Mouse (Mus musculus) heart, postnatal 0 days (tissue): ENCODE data around the gene Gm2115. TPM values are rescaled to one million over a fixed set of nuclear protein-coding genes. Genes with fewer than 3 reads are reported as not detected.

ENCODE experiments used
- ATAC-seq: fragments of 200-750 bp; cut with Nextera tagmentation; 2 replicates; pipeline ENCODE4 v1.8.0; 2017; ENCODE audit warnings: low read depth, moderate number of reproducible peaks, moderate library complexity; ENCODE audit not compliant: insufficient read depth
- DNase-seq: peaks from one replicate; pipeline ENCODE4 v3.0.0-alpha.2; 2016; ENCODE audit warnings: low spot score
- H3K27ac ChIP-seq: fragments of 300-500 bp; sonication (generic); 2 replicates; pipeline ENCODE4 v1.5.1; 2014; ENCODE audit warnings: low read depth, mild to moderate bottlenecking
- H3K27me3 ChIP-seq: fragments of 300-500 bp; sonication (generic); 2 replicates; pipeline ENCODE4 v1.6.1; 2014; ENCODE audit warnings: low read length, mixed read lengths; ENCODE audit not compliant: control insufficient read depth, insufficient read depth
- H3K36me3 ChIP-seq: fragments of 300-500 bp; sonication (generic); replicated peaks from 2 replicates; pipeline ENCODE4 v1.6.1; 2014; ENCODE audit warnings: low read length, mixed read lengths; ENCODE audit not compliant: control insufficient read depth, insufficient read depth
- H3K4me1 ChIP-seq: fragments of 300-500 bp; sonication (generic); 2 replicates; pipeline ENCODE4 v1.6.1; 2014; ENCODE audit warnings: antibody characterized with exemption; ENCODE audit not compliant: control insufficient read depth, insufficient read depth
- H3K4me2 ChIP-seq: fragments of 300-500 bp; sonication (generic); 2 replicates; pipeline ENCODE4 v1.6.1; 2014; ENCODE audit warnings: low read depth, mild to moderate bottlenecking, low read length, moderate library complexity
- H3K4me3 ChIP-seq: fragments of 300-500 bp; sonication (generic); 2 replicates; pipeline ENCODE4 v1.5.1; 2014; ENCODE audit warnings: low read depth, low read length
- H3K9ac ChIP-seq: fragments of 300-500 bp; sonication (generic); replicated peaks from 2 replicates; pipeline ENCODE4 v1.6.1; 2014; ENCODE audit warnings: low read depth, low read length, mixed read lengths
- H3K9me3 ChIP-seq: fragments of 300-500 bp; sonication (generic); replicated peaks from 2 replicates; pipeline ENCODE4 v1.6.1; 2016; ENCODE audit warnings: low read length; ENCODE audit not compliant: control insufficient read depth
- CTCF ChIP-seq: IDR thresholded peaks from 2 replicates; pipeline ENCODE4 v1.5.1; 2016; ENCODE audit warnings: antibody characterized with exemption, control low read depth, low read depth
- EP300 ChIP-seq: IDR thresholded peaks from 2 replicates; pipeline ENCODE4 v1.6.1; 2016; ENCODE audit warnings: antibody characterized with exemption, low read depth
- WGBS: fragments of 180-500 bp; shearing (Covaris S2); extraction: QIAGEN DNeasy Blood & Tissue Kit; methylation state at CpG from one replicate; pipeline ENCODE4 v1.1.7; 2014; 5-methylcytosine and 5-hydroxymethylcytosine counted together
- polyA plus RNA-seq: library from polyadenylated mRNA; unstranded; fragments of >200 nt; fragmentation: Nextera tagmentation; extraction: Ambion mirVana; gene quantifications from 2 replicates; pipeline ENCODE4 v1.2.1, GENCODE M21; 2015
- total RNA-seq: library from RNA; depleted of rRNA; stranded (reverse); fragments of >200 nt; gene quantifications from 2 replicates; pipeline ENCODE4 v1.2.3, GENCODE M21; 2014; ENCODE audit warnings: low replicate concordance; rRNA removed

Gm2115 gene
- total and polyA plus RNA-seq, 2 experiments from 2014 or later, result 1.1 TPM; not detected in 1

DNA sequence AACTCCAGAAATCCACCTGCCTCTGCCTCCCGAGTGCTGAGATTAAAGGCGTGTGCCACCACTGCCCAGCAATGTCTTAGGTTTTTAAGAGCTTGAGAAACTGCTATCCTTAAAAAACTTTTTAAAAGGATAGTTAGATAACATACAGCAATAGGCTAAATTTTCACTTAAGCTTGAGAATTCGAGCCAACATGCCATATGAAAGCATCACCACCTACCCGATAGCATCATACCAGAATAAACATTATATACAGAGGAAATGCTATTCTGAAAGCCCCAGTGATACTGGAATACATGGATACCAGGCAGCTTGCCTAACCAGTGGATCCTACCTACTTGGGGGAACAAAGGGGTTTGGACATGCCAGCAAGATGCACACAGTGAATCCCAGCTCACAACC is 95.0 kb downstream of the Gm2115 start:
- Histone ChIP-seq H3K9ac (no peak overlapping the region), H3K4me1 (no peaks in the 10 kb centered on the region), H3K27ac (no peak overlapping the region), H3K4me3 (no peak overlapping the region), H3K27me3 (no peaks in the 10 kb centered on the region), H3K9me3 (no peaks in the 10 kb centered on the region), H3K36me3 (peaks cover 18% of the 10 kb centered on the region; the same call in 1 of the 2 replicates), H3K4me2 (no peak overlapping the region)
- WGBS, result 96% methylated on average over 4 of the region's 4 CpGs
- ATAC-seq (no peak), DNase-seq (no peak)
- TF ChIP-seq EP300, result no peak
- no peak for TF ChIP-seq CTCF

DNA sequence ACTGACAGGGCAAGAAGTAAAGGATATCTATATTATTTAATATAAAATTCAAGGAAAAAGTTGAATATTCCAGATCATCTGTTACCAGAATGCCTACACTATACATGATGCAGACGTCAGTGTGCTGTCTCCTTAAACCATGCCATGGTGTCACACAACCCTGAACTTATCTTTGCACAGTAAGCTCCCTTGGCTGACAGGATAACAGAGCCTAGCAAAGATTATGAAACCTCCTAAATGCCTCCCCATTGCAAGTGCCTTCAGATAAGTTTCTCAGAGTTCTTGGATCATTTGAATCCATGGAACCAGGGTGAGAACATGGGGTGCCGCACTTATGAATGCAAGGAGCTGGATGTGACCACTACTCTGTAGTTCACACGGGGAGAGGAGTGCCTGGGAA is 103.1 kb downstream of the Gm2115 start:
- peaks cover 21% of the 10 kb centered on the region for H3K36me3 ChIP-seq
- no peak overlapping the region for H3K27ac ChIP-seq
- no peak overlapping the region for H3K4me2 ChIP-seq
- no peaks in the 10 kb centered on the region for H3K27me3 ChIP-seq
- H3K9me3 ChIP-seq, result no peaks in the 10 kb centered on the region
- no peak for DNase-seq
- H3K9ac ChIP-seq, result no peak overlapping the region
- 80% methylated on average over 3 of the region's 3 CpGs for WGBS
- H3K4me3 ChIP-seq, result no peak overlapping the region
- no peak for ATAC-seq
- no peaks in the 10 kb centered on the region for H3K4me1 ChIP-seq
- TF ChIP-seq EP300 (no peak), CTCF (no peak)

Other genes with a start within 250 kb of the Gm2115 start
- gene Arnt2, start 118.8 kb upstream of the Gm2115 start, total RNA-seq, result 1.9 and 2.1 TPM in 2 replicates
- 0.31 and 0.75 TPM in 2 replicates for gene Arnt2, start 118.8 kb upstream of the Gm2115 start, polyA plus RNA-seq
- gene Fah, start 77.8 kb downstream of the Gm2115 start, total RNA-seq, result 2.2 and 20.2 TPM in 2 replicates
- 4.0 and 4.5 TPM in 2 replicates for gene Fah, start 77.8 kb downstream of the Gm2115 start, polyA plus RNA-seq
- gene Zfand6, start 161.0 kb downstream of the Gm2115 start, total RNA-seq, result 117 and 122 TPM in 2 replicates
- 130 and 135 TPM in 2 replicates for gene Zfand6, start 161.0 kb downstream of the Gm2115 start, polyA plus RNA-seq